Mouse (Mus musculus) heart, adult 2 months (tissue): ENCODE results near the gene H3f3b.

Experiments used
- CTCF ChIP-seq: fragments of 200-600 bp; IDR thresholded peaks from 2 replicates; pipeline ENCODE4 v1.8.1; 2022; ENCODE audit warnings: antibody characterized with exemption, mild to moderate bottlenecking, moderate library complexity
- EP300 ChIP-seq: fragments of 200-500 bp; IDR thresholded peaks from 2 replicates; pipeline ENCODE4 v1.6.1; 2011; ENCODE audit warnings: low read depth, low read length, control low read depth; ENCODE audit not compliant: insufficient read depth
- POLR2A ChIP-seq: fragments of 200-500 bp; IDR thresholded peaks from 2 replicates; pipeline ENCODE4 v1.6.1; 2011; ENCODE audit warnings: mild to moderate bottlenecking, low read depth, low read length, control low read depth; ENCODE audit not compliant: insufficient read depth

DNA sequence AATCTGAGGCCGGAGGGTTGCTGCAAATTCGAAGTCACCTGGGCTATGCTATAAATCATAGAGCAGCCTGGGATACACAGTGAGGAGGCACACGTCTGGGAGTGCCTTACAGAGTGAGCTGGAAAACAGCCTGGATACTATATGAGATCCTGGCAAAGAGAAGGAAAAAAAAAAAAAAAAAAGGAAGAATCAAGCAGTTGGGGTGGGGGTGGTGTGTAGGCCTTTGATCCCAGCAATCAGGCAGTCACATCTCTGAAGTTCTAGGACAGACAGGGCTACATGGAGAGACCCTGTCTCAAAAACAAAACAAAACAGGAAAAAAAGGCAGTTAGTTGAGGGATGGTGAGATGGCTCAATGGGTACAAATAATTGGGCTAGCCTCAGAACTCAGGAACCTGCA, 8.9 kb upstream of the H3f3b start:
- TF ChIP-seq CTCF (no peak), EP300 (no peak), POLR2A (no peak)
